Mouse (Mus musculus): ENCODE data around the gene Tmem102. TPM values are rescaled to one million over a fixed set of nuclear protein-coding genes. Genes with fewer than 3 reads are reported as not detected.
A peak's percentile ranks its signal among the peaks of the same experiment; 100 is the strongest.

Tmem102 gene
- total and polyA plus RNA-seq, 3 experiments, result not detected

GRCm38 (mm10) chr11:69795983-69796435 lies 9.4 kb downstream of the Tmem102 start:
- ATAC-seq (ENCODE audit: extremely low read depth, insufficient number of reproducible peaks, low FRiP score, poor library complexity, severe bottlenecking) (no peak), DNase-seq (ENCODE audit: low spot score) (no peak)
- H3K4me1 ChIP-seq (ENCODE audit: insufficient read depth, low read depth, low read length), result peaks cover 44% of the 10 kb centered on the region
- TF ChIP-seq GATA1 (IDR thresholded peaks at IDR 0.05; ENCODE audit: borderline replicate concordance, low read length), result no peak
- no peak for TF ChIP-seq TAL1 (conservative IDR thresholded peaks at IDR 0.05; ENCODE audit: low read depth, low read length)
- no peak for TF ChIP-seq POLR2AphosphoS5 (IDR thresholded peaks at IDR 0.05; ENCODE audit: insufficient replicate concordance, low read depth, low read length)
- TF ChIP-seq CTCF (IDR thresholded peaks at IDR 0.05; ENCODE audit: low read depth, low read length), result no peak
- peaks cover 65% of the 10 kb centered on the region for H3K27me3 ChIP-seq (ENCODE audit: insufficient read depth, low read length)
- H3K9me3 ChIP-seq (replicated peaks), result no peaks in the 10 kb centered on the region
- peaks cover 11% of the 10 kb centered on the region for H3K36me3 ChIP-seq (replicated peaks)
- H3K4me3 ChIP-seq (ENCODE audit: low read depth, low read length), result peak overlapping the region; percentile 73

GRCm38 (mm10) chr11:69795168-69795982 lies 10.0 kb downstream of the Tmem102 start, which contains the start of gene Chrnb1:
TSS of gene Chrnb1 (minus strand) at chr11:69795943.
- no peak for TF ChIP-seq CTCF (IDR thresholded peaks at IDR 0.05; ENCODE audit: low read depth, low read length)
- Histone ChIP-seq H3K9me3 (replicated peaks) (no peaks in the 10 kb centered on the region), H3K4me3 (ENCODE audit: low read depth, low read length) (peak within 1 kb of the TSS; percentile 73), H3K4me1 (ENCODE audit: insufficient read depth, low read depth, low read length) (peaks cover 38% of the 10 kb centered on the region), H3K27me3 (ENCODE audit: insufficient read depth, low read length) (peaks cover 59% of the 10 kb centered on the region), H3K36me3 (replicated peaks) (peaks cover 11% of the 10 kb centered on the region)
- DNase-seq (ENCODE audit: low spot score), result peak; percentile 95
- ATAC-seq (ENCODE audit: extremely low read depth, insufficient number of reproducible peaks, low FRiP score, poor library complexity, severe bottlenecking), result peak; percentile 98

DNA sequence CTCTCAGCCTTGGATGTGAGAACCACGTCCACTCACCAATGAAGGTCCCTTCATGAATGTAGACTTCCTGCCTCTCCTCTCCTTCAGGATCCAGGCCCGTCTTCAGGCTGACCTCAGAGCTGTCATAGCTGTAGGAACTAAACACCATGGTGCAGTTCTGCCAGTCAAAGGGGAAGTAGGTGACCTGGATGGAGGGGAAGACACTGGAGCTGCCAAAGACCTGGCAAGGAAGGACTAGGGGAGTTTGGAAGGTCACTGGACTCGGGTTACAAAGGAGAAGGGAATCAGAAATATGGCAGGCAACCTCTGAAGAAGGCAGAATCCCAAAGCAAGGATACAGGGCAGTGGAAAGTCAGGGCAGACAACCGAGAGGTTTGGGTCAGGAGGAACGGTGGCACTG lies 12.0 kb downstream of the Tmem102 start:
- Histone ChIP-seq H3K27me3 (ENCODE audit: insufficient read depth, low read length) (peaks cover 53% of the 10 kb centered on the region), H3K9me3 (replicated peaks) (no peaks in the 10 kb centered on the region), H3K4me3 (ENCODE audit: low read depth, low read length) (no peak overlapping the region), H3K36me3 (replicated peaks) (peaks cover 10% of the 10 kb centered on the region), H3K4me1 (ENCODE audit: insufficient read depth, low read depth, low read length) (peaks cover 25% of the 10 kb centered on the region)
- DNase-seq (ENCODE audit: low spot score) (no peak), ATAC-seq (ENCODE audit: extremely low read depth, insufficient number of reproducible peaks, low FRiP score, poor library complexity, severe bottlenecking) (no peak)
- TF ChIP-seq CTCF (IDR thresholded peaks at IDR 0.05; ENCODE audit: low read depth, low read length), result no peak

DNA sequence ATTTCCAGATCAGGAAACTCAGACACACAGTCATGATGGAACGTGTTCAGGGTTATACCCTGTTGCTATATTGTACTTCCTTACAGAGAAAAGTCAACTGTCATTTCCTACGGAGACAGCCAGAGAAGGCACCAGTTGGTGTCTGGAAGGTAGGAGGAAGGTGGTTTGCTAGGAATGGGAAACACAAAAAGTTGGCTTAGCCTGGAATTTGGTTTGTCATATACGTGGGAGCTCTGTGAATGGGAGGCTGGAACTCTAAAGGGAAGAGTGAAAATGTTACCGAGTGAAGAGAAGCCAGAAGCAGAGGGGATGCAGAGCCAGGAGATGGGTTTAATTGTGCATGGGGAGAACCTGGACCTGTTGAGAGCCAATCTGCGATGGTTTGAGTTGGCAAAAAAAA lies 14.0 kb downstream of the Tmem102 start:
- Histone ChIP-seq H3K36me3 (replicated peaks) (no peaks in the 10 kb centered on the region), H3K4me1 (ENCODE audit: insufficient read depth, low read depth, low read length) (peaks cover 31% of the 10 kb centered on the region), H3K4me3 (ENCODE audit: low read depth, low read length) (no peak overlapping the region), H3K27me3 (ENCODE audit: insufficient read depth, low read length) (peaks cover 33% of the 10 kb centered on the region), H3K9me3 (replicated peaks) (no peaks in the 10 kb centered on the region)
- no peak for TF ChIP-seq GATA2 (IDR thresholded peaks at IDR 0.05; ENCODE audit: borderline replicate concordance, low read depth, low read length)
- no peak for TF ChIP-seq CTCF (IDR thresholded peaks at IDR 0.05; ENCODE audit: low read depth, low read length)
- TF ChIP-seq TAL1 (conservative IDR thresholded peaks at IDR 0.05; ENCODE audit: low read depth, low read length), result no peak
- no peak for TF ChIP-seq POLR2AphosphoS5 (IDR thresholded peaks at IDR 0.05; ENCODE audit: insufficient replicate concordance, low read depth, low read length)
- no peak for TF ChIP-seq GATA1 (IDR thresholded peaks at IDR 0.05; ENCODE audit: borderline replicate concordance, low read length)
- ATAC-seq (ENCODE audit: extremely low read depth, insufficient number of reproducible peaks, low FRiP score, poor library complexity, severe bottlenecking) (no peak), DNase-seq (ENCODE audit: low spot score) (no peak)

GRCm38 (mm10) chr11:69789431-69789830 lies 16.0 kb downstream of the Tmem102 start:
- ATAC-seq (ENCODE audit: extremely low read depth, insufficient number of reproducible peaks, low FRiP score, poor library complexity, severe bottlenecking) (no peak), DNase-seq (ENCODE audit: low spot score) (no peak)
- no peak overlapping the region for H3K4me3 ChIP-seq (ENCODE audit: low read depth, low read length)
- H3K9me3 ChIP-seq (replicated peaks), result no peaks in the 10 kb centered on the region
- peaks cover 31% of the 10 kb centered on the region for H3K27me3 ChIP-seq (ENCODE audit: insufficient read depth, low read length)
- H3K36me3 ChIP-seq (replicated peaks), result no peaks in the 10 kb centered on the region
- no peak for TF ChIP-seq GATA1 (IDR thresholded peaks at IDR 0.05; ENCODE audit: borderline replicate concordance, low read length)
- TF ChIP-seq POLR2AphosphoS5 (IDR thresholded peaks at IDR 0.05; ENCODE audit: insufficient replicate concordance, low read depth, low read length), result no peak
- H3K4me1 ChIP-seq (ENCODE audit: insufficient read depth, low read depth, low read length), result peaks cover 25% of the 10 kb centered on the region

GRCm38 (mm10) chr11:69787306-69787705 lies 18.1 kb downstream of the Tmem102 start:
- H3K4me3 ChIP-seq (ENCODE audit: low read depth, low read length), result no peak overlapping the region
- DNase-seq (ENCODE audit: low spot score) (no peak), ATAC-seq (ENCODE audit: extremely low read depth, insufficient number of reproducible peaks, low FRiP score, poor library complexity, severe bottlenecking) (no peak)
- H3K36me3 ChIP-seq (replicated peaks), result no peaks in the 10 kb centered on the region
- H3K4me1 ChIP-seq (ENCODE audit: insufficient read depth, low read depth, low read length), result peaks cover 24% of the 10 kb centered on the region
- peaks cover 17% of the 10 kb centered on the region for H3K27me3 ChIP-seq (ENCODE audit: insufficient read depth, low read length)
- no peaks in the 10 kb centered on the region for H3K9me3 ChIP-seq (replicated peaks)
- TF ChIP-seq TAL1 (conservative IDR thresholded peaks at IDR 0.05; ENCODE audit: low read depth, low read length) (no peak), POLR2AphosphoS5 (IDR thresholded peaks at IDR 0.05; ENCODE audit: insufficient replicate concordance, low read depth, low read length) (no peak), GATA1 (IDR thresholded peaks at IDR 0.05; ENCODE audit: borderline replicate concordance, low read length) (no peak), GATA2 (IDR thresholded peaks at IDR 0.05; ENCODE audit: borderline replicate concordance, low read depth, low read length) (no peak), CTCF (IDR thresholded peaks at IDR 0.05; ENCODE audit: low read depth, low read length) (no peak)

DNA sequence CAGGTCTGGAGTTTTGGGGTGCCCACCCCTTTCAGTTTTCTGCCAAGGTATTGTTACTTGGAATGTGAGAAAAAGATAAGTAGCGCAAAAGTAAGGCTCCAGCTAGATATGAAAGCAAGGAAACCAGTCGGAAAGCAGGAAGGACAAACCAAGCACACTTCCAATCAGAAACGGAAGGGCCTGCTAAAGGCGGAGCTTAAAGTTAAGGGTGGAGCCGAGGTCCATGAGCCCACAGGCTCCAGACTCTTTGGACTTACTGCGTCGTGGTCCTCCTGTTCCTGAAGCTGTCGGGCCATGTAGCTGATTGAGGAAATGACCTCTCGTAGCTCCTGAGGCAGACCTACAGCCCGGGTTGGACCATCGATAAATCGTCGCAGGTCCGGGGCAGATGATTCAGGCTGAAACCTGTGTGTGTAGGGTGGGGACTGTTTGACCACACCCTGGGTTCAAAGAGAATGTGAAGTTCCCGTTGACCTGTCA lies 20.6 kb downstream of the Tmem102 start:
- peaks cover 21% of the 10 kb centered on the region for H3K27me3 ChIP-seq (ENCODE audit: insufficient read depth, low read length)
- no peaks in the 10 kb centered on the region for H3K9me3 ChIP-seq (replicated peaks)
- ATAC-seq (ENCODE audit: extremely low read depth, insufficient number of reproducible peaks, low FRiP score, poor library complexity, severe bottlenecking) (peak; percentile 76), DNase-seq (ENCODE audit: low spot score) (peak; percentile 62)
- TF ChIP-seq TAL1 (conservative IDR thresholded peaks at IDR 0.05; ENCODE audit: low read depth, low read length) (no peak), CTCF (IDR thresholded peaks at IDR 0.05; ENCODE audit: low read depth, low read length) (no peak), GATA1 (IDR thresholded peaks at IDR 0.05; ENCODE audit: borderline replicate concordance, low read length) (no peak), POLR2AphosphoS5 (IDR thresholded peaks at IDR 0.05; ENCODE audit: insufficient replicate concordance, low read depth, low read length) (no peak), GATA2 (IDR thresholded peaks at IDR 0.05; ENCODE audit: borderline replicate concordance, low read depth, low read length) (no peak)
- peak overlapping the region; percentile 65 for H3K4me3 ChIP-seq (ENCODE audit: low read depth, low read length)
- peaks cover 24% of the 10 kb centered on the region for H3K4me1 ChIP-seq (ENCODE audit: insufficient read depth, low read depth, low read length)
- H3K36me3 ChIP-seq (replicated peaks), result no peaks in the 10 kb centered on the region
